Mouse (Mus musculus): ENCODE results near the gene Gle1. TPM values are rescaled to one million over a fixed set of nuclear protein-coding genes. Genes with fewer than 3 reads are reported as not detected.

The Gle1 gene
- polyA plus RNA-seq, 1 experiment, result 49.4 TPM

DNA sequence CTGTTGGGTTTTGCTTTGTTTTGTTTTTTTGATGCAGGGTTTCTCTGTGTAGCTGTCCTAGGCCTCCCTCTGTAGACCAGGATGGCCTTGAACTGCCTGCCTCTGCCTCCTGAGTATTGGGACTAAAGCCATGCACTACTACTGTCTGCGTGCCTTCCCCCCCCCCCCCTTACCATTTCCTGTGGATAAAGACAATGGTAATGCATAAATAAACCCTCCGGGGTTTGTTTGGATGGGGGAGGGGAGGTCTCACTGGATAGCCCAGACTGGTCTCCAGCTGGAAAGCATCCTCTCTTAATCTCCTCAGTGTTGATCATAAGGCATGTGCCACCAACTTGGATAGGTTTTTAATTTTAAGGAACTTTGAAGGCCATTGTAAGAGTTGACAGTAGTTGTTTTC, 38.3 kb downstream of the Gle1 start:
- Histone ChIP-seq H3K4me3 (ENCODE audit: insufficient read depth, low read length) (no peak overlapping the region), H3K4me1 (ENCODE audit: control insufficient read depth, insufficient read depth, low read length) (peaks cover 16% of the 10 kb centered on the region), H3K27ac (ENCODE audit: insufficient read depth, low read length) (no peak overlapping the region)
- TF ChIP-seq CTCF (IDR thresholded peaks at IDR 0.05; ENCODE audit: extremely low read depth, insufficient read depth, low read length) (no peak), POLR2A (IDR thresholded peaks at IDR 0.05; ENCODE audit: extremely low read depth, insufficient read depth, low read length) (no peak)

DNA sequence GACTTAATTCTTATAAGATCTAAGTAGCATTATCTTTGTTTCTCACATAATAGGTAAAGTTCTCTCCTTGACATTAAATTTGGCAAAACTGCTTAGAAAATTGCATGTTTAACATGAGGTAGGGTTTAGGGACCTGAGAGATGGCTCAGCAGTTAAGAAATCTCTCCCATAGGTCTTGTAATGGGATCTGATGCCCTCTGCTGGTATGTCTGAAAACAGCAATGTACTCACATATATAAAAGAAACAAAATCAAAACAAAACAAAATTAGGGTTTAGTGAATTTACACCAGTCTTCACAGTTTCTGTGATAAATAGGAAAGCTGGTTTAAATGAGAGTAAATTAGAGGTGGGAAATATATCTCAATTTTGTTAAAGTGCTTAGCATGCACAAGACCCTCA, 42.1 kb downstream of the Gle1 start:
- no peak overlapping the region for H3K4me3 ChIP-seq (ENCODE audit: insufficient read depth, low read length)
- no peak overlapping the region for H3K27ac ChIP-seq (ENCODE audit: insufficient read depth, low read length)
- peak; percentile 16; the same call in 1 of the 2 replicates for TF ChIP-seq CTCF (IDR thresholded peaks at IDR 0.05; ENCODE audit: extremely low read depth, insufficient read depth, low read length)
- no peak for TF ChIP-seq POLR2A (IDR thresholded peaks at IDR 0.05; ENCODE audit: extremely low read depth, insufficient read depth, low read length)
- peaks cover 7% of the 10 kb centered on the region; the same call in 1 of the 2 replicates for H3K4me1 ChIP-seq (ENCODE audit: control insufficient read depth, insufficient read depth, low read length)

DNA sequence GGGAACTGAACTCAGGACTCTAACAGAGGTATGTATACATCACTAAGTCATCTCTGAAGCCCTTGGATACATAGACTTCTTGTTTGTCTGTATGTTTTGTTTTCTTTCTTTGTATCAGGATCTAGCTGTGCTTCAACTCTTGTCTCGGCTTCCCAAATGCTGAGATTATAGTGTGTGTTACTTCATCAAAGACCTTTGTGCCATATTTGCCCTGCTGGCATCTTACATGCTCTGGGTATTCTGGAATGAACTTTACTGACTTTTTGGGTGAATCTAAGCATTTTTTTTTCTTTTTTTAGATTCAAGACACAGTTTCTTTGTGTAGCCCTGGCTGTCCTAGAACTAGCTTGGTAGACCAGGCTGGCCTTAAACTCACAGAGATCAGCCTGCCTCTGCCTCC, 45.4 kb downstream of the Gle1 start:
- no peak overlapping the region for H3K27ac ChIP-seq (ENCODE audit: insufficient read depth, low read length)
- H3K4me3 ChIP-seq (ENCODE audit: insufficient read depth, low read length), result no peak overlapping the region
- H3K4me1 ChIP-seq (ENCODE audit: control insufficient read depth, insufficient read depth, low read length), result peaks cover 4% of the 10 kb centered on the region; the same call in 1 of the 2 replicates
- TF ChIP-seq POLR2A (IDR thresholded peaks at IDR 0.05; ENCODE audit: extremely low read depth, insufficient read depth, low read length), result no peak
- TF ChIP-seq CTCF (IDR thresholded peaks at IDR 0.05; ENCODE audit: extremely low read depth, insufficient read depth, low read length), result no peak

- Histone ChIP-seq H3K4me1 (ENCODE audit: control insufficient read depth, insufficient read depth, low read length) (no peaks in the 10 kb centered on the region), H3K4me3 (ENCODE audit: insufficient read depth, low read length) (no peak overlapping the region), H3K27ac (ENCODE audit: insufficient read depth, low read length) (no peak overlapping the region)
- TF ChIP-seq POLR2A (IDR thresholded peaks at IDR 0.05; ENCODE audit: extremely low read depth, insufficient read depth, low read length) (no peak), CTCF (IDR thresholded peaks at IDR 0.05; ENCODE audit: extremely low read depth, insufficient read depth, low read length) (no peak)
Measured at GRCm38 (mm10) chr2:29991962-29992361, 56.7 kb downstream of the Gle1 start.

DNA sequence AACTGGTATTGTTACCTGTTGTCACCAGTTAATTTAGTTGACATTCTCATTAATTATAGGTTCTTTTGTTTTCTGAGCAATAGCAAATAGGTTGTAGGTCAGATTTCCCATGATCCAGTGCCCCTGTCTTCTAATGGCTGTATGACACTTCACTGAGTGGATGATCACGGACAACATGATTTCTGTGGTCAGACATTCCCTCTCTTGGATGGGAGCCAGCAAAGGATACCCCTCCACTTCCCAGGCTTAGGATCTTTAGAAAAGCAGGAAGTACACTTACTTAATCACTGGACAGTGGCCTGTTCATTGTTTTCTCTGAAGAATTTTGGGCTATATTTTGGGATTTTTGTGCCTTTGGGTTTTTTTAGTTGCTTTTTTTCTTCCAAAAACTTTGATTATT, 73.9 kb downstream of the Gle1 start:
- H3K4me1 ChIP-seq (ENCODE audit: control insufficient read depth, insufficient read depth, low read length), result no peaks in the 10 kb centered on the region
- TF ChIP-seq POLR2A (IDR thresholded peaks at IDR 0.05; ENCODE audit: extremely low read depth, insufficient read depth, low read length) (no peak), CTCF (IDR thresholded peaks at IDR 0.05; ENCODE audit: extremely low read depth, insufficient read depth, low read length) (no peak)
- H3K4me3 ChIP-seq (ENCODE audit: insufficient read depth, low read length), result no peak overlapping the region
- H3K27ac ChIP-seq (ENCODE audit: insufficient read depth, low read length), result no peak overlapping the region

Other genes with a start within 250 kb of the Gle1 start
- 0.96 and 1.1 TPM in 2 replicates for gene Gm13420, start 183.7 kb upstream of the Gle1 start, polyA plus RNA-seq (2012; rRNA removed)
- gene Gm13547, start 176.1 kb upstream of the Gle1 start, polyA plus RNA-seq (2012; rRNA removed), result not detected in 2 replicates
- gene Coq4, start 147.9 kb upstream of the Gle1 start, polyA plus RNA-seq (2012; rRNA removed), result 39.0 and 42.6 TPM in 2 replicates
- 37.6 and 40.0 TPM in 2 replicates for gene Trub2, start 146.9 kb upstream of the Gle1 start, polyA plus RNA-seq (2012; rRNA removed)
- gene Slc27a4, start 132.8 kb upstream of the Gle1 start, polyA plus RNA-seq (2012; rRNA removed), result 74.2 and 77.1 TPM in 2 replicates
- gene Urm1, start 115.4 kb upstream of the Gle1 start, polyA plus RNA-seq (2012; rRNA removed), result 68.6 and 75.0 TPM in 2 replicates
- 18.4 and 21.0 TPM in 2 replicates for gene Cercam, start 66.3 kb upstream of the Gle1 start, polyA plus RNA-seq (2012; rRNA removed)
- gene Odf2, start 46.2 kb upstream of the Gle1 start, polyA plus RNA-seq (2012; rRNA removed), result 172 and 188 TPM in 2 replicates
- gene Sptan1, start 30.1 kb downstream of the Gle1 start, polyA plus RNA-seq (2012; rRNA removed), result 772 and 816 TPM in 2 replicates
- gene Wdr34, start 113.5 kb downstream of the Gle1 start, polyA plus RNA-seq (2012; rRNA removed), result 50.8 and 51.9 TPM in 2 replicates
- gene Set, start 122.0 kb downstream of the Gle1 start, polyA plus RNA-seq (2012; rRNA removed), result 153 and 167 TPM in 2 replicates
- gene Pkn3, start 142.3 kb downstream of the Gle1 start, polyA plus RNA-seq (2012; rRNA removed), result 2.2 and 2.4 TPM in 2 replicates
- gene Zdhhc12, start 158.2 kb downstream of the Gle1 start, polyA plus RNA-seq (2012; rRNA removed), result 18.9 and 19.5 TPM in 2 replicates
- gene Zer1, start 189.2 kb downstream of the Gle1 start, polyA plus RNA-seq (2012; rRNA removed), result 155 and 173 TPM in 2 replicates
- 43.4 and 43.8 TPM in 2 replicates for gene Tbc1d13, start 198.3 kb downstream of the Gle1 start, polyA plus RNA-seq (2012; rRNA removed)
- gene Endog, start 236.1 kb downstream of the Gle1 start, polyA plus RNA-seq (2012; rRNA removed), result 32.9 and 33.4 TPM in 2 replicates
- 49.2 and 50.5 TPM in 2 replicates for gene Spout1, start 243.0 kb downstream of the Gle1 start, polyA plus RNA-seq (2012; rRNA removed)